Comparison of ENCODE assay signal across 9 mouse cellular contexts in the genomic region with DNA sequence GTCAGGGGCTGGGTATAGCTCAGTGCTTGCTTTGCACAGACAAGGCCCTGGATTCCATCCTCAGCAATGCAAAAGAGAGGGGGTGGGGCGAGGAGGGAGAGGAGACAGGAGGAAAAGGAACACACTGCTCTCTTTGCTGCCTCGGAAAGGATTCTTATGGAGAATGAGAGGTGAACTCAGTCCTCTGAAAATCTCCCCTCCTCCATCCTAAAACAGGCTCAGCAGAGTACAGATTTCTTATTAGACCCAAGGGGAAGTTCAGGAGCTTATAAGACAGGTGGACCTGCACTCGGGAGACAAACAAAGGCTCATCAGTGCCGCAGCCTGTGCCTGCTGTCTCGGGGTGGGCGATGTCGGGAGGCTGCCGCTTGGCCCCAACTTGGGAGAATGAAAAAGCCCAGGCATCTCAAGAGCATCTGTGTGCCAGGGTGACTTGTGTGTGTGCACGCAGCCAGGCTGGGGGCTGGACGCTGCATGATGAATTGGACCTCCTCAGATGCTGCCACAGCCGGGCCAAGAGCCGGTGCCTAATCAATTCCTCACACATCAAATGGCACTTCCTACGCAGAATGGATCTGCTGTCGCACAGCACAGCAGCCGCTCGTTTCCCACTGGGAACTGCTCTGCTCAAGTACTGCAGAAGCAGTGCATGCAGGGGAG. TPM values are rescaled to one million over a fixed set of nuclear protein-coding genes. Genes with fewer than 3 reads are reported as not detected.
A peak's percentile ranks its signal among the peaks of the same experiment; 100 is the strongest.
DNase-seq lines count a peak whose midpoint lies in the region; ATAC-seq and TF ChIP-seq lines count a peak whose summit lies in the region.
"Had no signal": no experiment of that assay in that cellular context is flagged by ENCODE, and none has a peak within 500 bp of the region (broad histone marks: within the 10 kb centered on the region; RNA-seq: fewer than 3 reads in every experiment).

No protein-coding gene starts in this region.

- ATAC-seq in liver, embryonic 11.5 days (replicated peaks; ENCODE audit: low FRiP score), result no peak
- ATAC-seq in liver, postnatal 0 days, result no peak
- ATAC-seq in forebrain, embryonic 12.5 days (ENCODE audit: low FRiP score), result peak; percentile 57; the same call in 1 of the 2 replicates
- ATAC-seq in midbrain, postnatal 0 days (ENCODE audit: low FRiP score), result peak; percentile 82
- ATAC-seq in megakaryocyte, adult 5-6 weeks (ENCODE audit: poor library complexity, severe bottlenecking), result no peak
- ATAC-seq: Patski had no signal

- TF ChIP-seq EP300 in liver, postnatal 0 days (IDR thresholded peaks at IDR 0.05; ENCODE audit: low read depth), result no peak

- H3K9me3 ChIP-seq in liver, embryonic 11.5 days (ENCODE audit: control insufficient read depth, low read length), result no peaks in the 10 kb centered on the region
- no peaks in the 10 kb centered on the region for H3K9me3 ChIP-seq in liver, postnatal 0 days (ENCODE audit: low read length)
- no peaks in the 10 kb centered on the region for H3K9me3 ChIP-seq in forebrain, embryonic 12.5 days
- no peaks in the 10 kb centered on the region for H3K9me3 ChIP-seq in midbrain, postnatal 0 days (ENCODE audit: low read length)

- H3K36me3 ChIP-seq in liver, embryonic 11.5 days (ENCODE audit: control insufficient read depth, insufficient read depth, low read length), result no peaks in the 10 kb centered on the region
- H3K36me3 ChIP-seq in liver, postnatal 0 days (replicated peaks; ENCODE audit: insufficient read depth, low read length), result no peaks in the 10 kb centered on the region
- H3K36me3 ChIP-seq in forebrain, embryonic 12.5 days (replicated peaks), result no peaks in the 10 kb centered on the region
- no peaks in the 10 kb centered on the region for H3K36me3 ChIP-seq in midbrain, postnatal 0 days (ENCODE audit: insufficient read depth, low read length)

- no peaks in the 10 kb centered on the region for H3K4me1 ChIP-seq in liver, embryonic 11.5 days (replicated peaks; ENCODE audit: control insufficient read depth, insufficient read depth, low read length)
- H3K4me1 ChIP-seq in liver, postnatal 0 days (ENCODE audit: insufficient read depth), result no peaks in the 10 kb centered on the region
- H3K4me1 ChIP-seq in forebrain, embryonic 12.5 days, result peaks cover 18% of the 10 kb centered on the region
- 0 out of 2 replicates have a peak, but pooled peaks cover 3% of the 10 kb centered on the region for H3K4me1 ChIP-seq in midbrain, postnatal 0 days (ENCODE audit: insufficient read depth, low read length)

- no peak for TF ChIP-seq CTCF in liver, postnatal 0 days (IDR thresholded peaks at IDR 0.05; ENCODE audit: low read depth)
- TF ChIP-seq CTCF in midbrain, postnatal 0 days (IDR thresholded peaks at IDR 0.05), result no peak

- no peak overlapping the region for H3K4me3 ChIP-seq in liver, embryonic 11.5 days (ENCODE audit: low read depth, low read length)
- no peak overlapping the region for H3K4me3 ChIP-seq in liver, postnatal 0 days (ENCODE audit: low read depth, low read length)
- H3K4me3 ChIP-seq in forebrain, embryonic 12.5 days (replicated peaks), result peak overlapping the region; percentile 24
- no peak overlapping the region for H3K4me3 ChIP-seq in midbrain, postnatal 0 days (ENCODE audit: low read depth, low read length)

- no peak overlapping the region for H3K27ac ChIP-seq in liver, embryonic 11.5 days (ENCODE audit: low read depth, low read length)
- H3K27ac ChIP-seq in liver, postnatal 0 days (ENCODE audit: low read depth), result no peak overlapping the region
- peak overlapping the region; percentile 80 for H3K27ac ChIP-seq in forebrain, embryonic 12.5 days
- H3K27ac ChIP-seq in midbrain, postnatal 0 days (ENCODE audit: low read depth, low read length), result peak overlapping the region; percentile 73

- no peak for DNase-seq in liver, embryonic 11.5 days (ENCODE audit: low spot score)
- no peak for DNase-seq in liver, postnatal 0 days
- peak; percentile 61 to 74 for DNase-seq in layer of hippocampus, postnatal 10 days (ENCODE audit: low spot score in 2 of 2)
- peak; percentile 82 for DNase-seq in midbrain, postnatal 0 days (ENCODE audit: low spot score)
- DNase-seq in c-Kit-positive CD71-positive TER-119-positive erythroid progenitor cells, embryonic 14.5 days (ENCODE audit: low spot score), result no peak
- no peak for DNase-seq in T-cell, adult 2 months (ENCODE audit: low spot score)

- no peaks in the 10 kb centered on the region; the same call in 1 of the 2 replicates for H3K27me3 ChIP-seq in liver, embryonic 11.5 days (replicated peaks; ENCODE audit: control insufficient read depth, insufficient read depth, low read length)
- H3K27me3 ChIP-seq in liver, postnatal 0 days (ENCODE audit: insufficient read depth, low read length), result no peaks in the 10 kb centered on the region
- 0 out of 2 replicates have a peak, but pooled peaks cover 3% of the 10 kb centered on the region for H3K27me3 ChIP-seq in forebrain, embryonic 12.5 days
- no peaks in the 10 kb centered on the region for H3K27me3 ChIP-seq in midbrain, postnatal 0 days (ENCODE audit: insufficient read depth, low read length)
- H3K27me3 ChIP-seq: Patski had no signal

- H3K4me2 ChIP-seq in liver, embryonic 11.5 days, result 0 out of 2 replicates have a peak overlapping the region, but pooled peaks have one; percentile 0
- H3K4me2 ChIP-seq in liver, postnatal 0 days (ENCODE audit: low read depth, low read length), result no peak overlapping the region
- peak overlapping the region; percentile 50 for H3K4me2 ChIP-seq in forebrain, embryonic 12.5 days
- peak overlapping the region; percentile 29 for H3K4me2 ChIP-seq in midbrain, postnatal 0 days (ENCODE audit: low read depth, low read length, poor library complexity, severe bottlenecking)

- no peak overlapping the region for H3K9ac ChIP-seq in liver, embryonic 11.5 days (ENCODE audit: low read depth, low read length)
- H3K9ac ChIP-seq in liver, postnatal 0 days (replicated peaks), result no peak overlapping the region
- peak overlapping the region; percentile 44 for H3K9ac ChIP-seq in forebrain, embryonic 12.5 days
- peak overlapping the region; percentile 9; the same call in 1 of the 2 replicates for H3K9ac ChIP-seq in midbrain, postnatal 0 days (replicated peaks; ENCODE audit: low read length, poor library complexity, severe bottlenecking)

- WGBS in liver, embryonic 11.5 days, result 22% methylated on average over 16 of the region's 16 CpGs
- WGBS in liver, postnatal 0 days (ENCODE audit: insufficient replicate concordance), result 24% methylated on average over 16 of the region's 16 CpGs
- 4% methylated on average over 16 of the region's 16 CpGs for WGBS in forebrain, embryonic 12.5 days
- 3% methylated on average over 16 of the region's 16 CpGs for WGBS in midbrain, postnatal 0 days

RNA-seq across cellular contexts. Expression of a gene that starts 31.8 kb away (rescaled TPM):
- 1.3 and 1.6 TPM in 2 replicates for polyA plus RNA-seq in liver, embryonic 11.5 days (2014; fragmentation: Nextera tagmentation; extraction: Ambion mirVana)
- polyA plus RNA-seq in liver, postnatal 0 days (2015; fragmentation: Nextera tagmentation; extraction: Ambion mirVana), result 0.54 and 0.56 TPM in 2 replicates
- 3.0 and 3.2 TPM in 2 replicates for polyA plus RNA-seq in forebrain, embryonic 12.5 days (2016; fragmentation: Nextera tagmentation; extraction: Ambion mirVana)
- 1 to 10 TPM; 6.5 to 7.2 TPM for total RNA-seq in layer of hippocampus, postnatal 10 days (2021)
- total RNA-seq in midbrain, postnatal 0 days (2014; rRNA removed), result 9.2 and 14.1 TPM in 2 replicates
- polyA plus RNA-seq in midbrain, postnatal 0 days (2015; fragmentation: Nextera tagmentation; extraction: Ambion mirVana), result 7.1 and 8.6 TPM in 2 replicates
- 0.16 TPM in 1 of 2 replicates, not detected in the other for total RNA-seq in megakaryocyte, adult 5-6 weeks (2015)
- 0.11 and 0.98 TPM in 2 replicates for total RNA-seq in megakaryocyte, adult 5-6 weeks (2017)

RNA-seq across cellular contexts. Expression of a gene that starts 32.1 kb away (rescaled TPM):
- 24.7 and 28.5 TPM in 2 replicates for polyA plus RNA-seq in liver, embryonic 11.5 days (2014; fragmentation: Nextera tagmentation; extraction: Ambion mirVana)
- polyA plus RNA-seq in liver, postnatal 0 days (2015; fragmentation: Nextera tagmentation; extraction: Ambion mirVana), result 5.1 and 5.6 TPM in 2 replicates
- 32.8 and 34.3 TPM in 2 replicates for polyA plus RNA-seq in forebrain, embryonic 12.5 days (2016; fragmentation: Nextera tagmentation; extraction: Ambion mirVana)
- 10 to 100 TPM; 38.0 to 39.3 TPM for total RNA-seq in layer of hippocampus, postnatal 10 days (2021)
- total RNA-seq in midbrain, postnatal 0 days (2014; rRNA removed), result 32.2 and 33.0 TPM in 2 replicates
- polyA plus RNA-seq in midbrain, postnatal 0 days (2015; fragmentation: Nextera tagmentation; extraction: Ambion mirVana), result 19.2 and 20.1 TPM in 2 replicates
- total RNA-seq in megakaryocyte, adult 5-6 weeks (2015), result 9.0 and 11.7 TPM in 2 replicates
- total RNA-seq in megakaryocyte, adult 5-6 weeks (2017), result 9.9 and 12.3 TPM in 2 replicates

RNA-seq across cellular contexts. Expression of a gene that starts 32.2 kb away (rescaled TPM):
- polyA plus RNA-seq in liver, embryonic 11.5 days (2014; fragmentation: Nextera tagmentation; extraction: Ambion mirVana), result 12.6 and 12.8 TPM in 2 replicates
- 3.0 and 3.6 TPM in 2 replicates for polyA plus RNA-seq in liver, postnatal 0 days (2015; fragmentation: Nextera tagmentation; extraction: Ambion mirVana)
- 31.3 and 32.6 TPM in 2 replicates for polyA plus RNA-seq in forebrain, embryonic 12.5 days (2016; fragmentation: Nextera tagmentation; extraction: Ambion mirVana)
- total RNA-seq in layer of hippocampus, postnatal 10 days (2021), result 100 to 1,000 TPM; 112 to 114 TPM
- total RNA-seq in midbrain, postnatal 0 days (2014; rRNA removed), result 108 and 120 TPM in 2 replicates
- polyA plus RNA-seq in midbrain, postnatal 0 days (2015; fragmentation: Nextera tagmentation; extraction: Ambion mirVana), result 49.4 and 51.6 TPM in 2 replicates
- 6.0 and 6.3 TPM in 2 replicates for total RNA-seq in megakaryocyte, adult 5-6 weeks (2015)
- 4.3 and 6.1 TPM in 2 replicates for total RNA-seq in megakaryocyte, adult 5-6 weeks (2017)

RNA-seq across cellular contexts. Expression of a gene that starts 33.4 kb away (rescaled TPM):
- 70.2 and 70.6 TPM in 2 replicates for polyA plus RNA-seq in liver, embryonic 11.5 days (2014; fragmentation: Nextera tagmentation; extraction: Ambion mirVana)
- polyA plus RNA-seq in liver, postnatal 0 days (2015; fragmentation: Nextera tagmentation; extraction: Ambion mirVana), result 20.9 and 22.6 TPM in 2 replicates
- polyA plus RNA-seq in forebrain, embryonic 12.5 days (2016; fragmentation: Nextera tagmentation; extraction: Ambion mirVana), result 39.7 and 41.7 TPM in 2 replicates
- 10 to 100 TPM; 28.3 to 31.8 TPM for total RNA-seq in layer of hippocampus, postnatal 10 days (2021)
- total RNA-seq in midbrain, postnatal 0 days (2014; rRNA removed), result 34.8 and 42.3 TPM in 2 replicates
- 47.9 and 48.1 TPM in 2 replicates for polyA plus RNA-seq in midbrain, postnatal 0 days (2015; fragmentation: Nextera tagmentation; extraction: Ambion mirVana)
- total RNA-seq in megakaryocyte, adult 5-6 weeks (2015), result 10.1 and 15.6 TPM in 2 replicates
- 38.2 and 43.3 TPM in 2 replicates for total RNA-seq in megakaryocyte, adult 5-6 weeks (2017)

Comparison
In these comparisons a context has a peak if more than half of its experiments do, and no peak if none do; other contexts are left out.
1. ATAC-seq: peak in forebrain, embryonic 12.5 days (single experiment) and midbrain, postnatal 0 days (single experiment); none in liver, embryonic 11.5 days (single experiment), liver, postnatal 0 days (single experiment) and megakaryocyte, adult 5-6 weeks (single experiment).
2. DNase-seq: peak in layer of hippocampus, postnatal 10 days (2 of 2) and midbrain, postnatal 0 days (single experiment); none in liver, embryonic 11.5 days (single experiment), liver, postnatal 0 days (single experiment), c-Kit-positive CD71-positive TER-119-positive erythroid progenitor cells, embryonic 14.5 days (single experiment) and T-cell, adult 2 months (single experiment).
3. H3K27ac ChIP-seq: peak in forebrain, embryonic 12.5 days (single experiment) and midbrain, postnatal 0 days (single experiment); none in liver, embryonic 11.5 days (single experiment) and liver, postnatal 0 days (single experiment).
4. H3K9ac ChIP-seq: peak in forebrain, embryonic 12.5 days (single experiment) and midbrain, postnatal 0 days (single experiment); none in liver, embryonic 11.5 days (single experiment) and liver, postnatal 0 days (single experiment).